Mouse (Mus musculus): ENCODE measurements around the gene Pon1. TPM values are rescaled to one million over a fixed set of nuclear protein-coding genes. Genes with fewer than 3 reads are reported as not detected.

The Pon1 gene
- total and polyA plus RNA-seq, 3 experiments: not detected

- Histone ChIP-seq H3K4me3 (ENCODE audit: control insufficient read depth in 1 of 2, insufficient read depth in 1 of 2, low read depth in 2 of 2, low read length in 2 of 2) (no peak overlapping the region), H3K27me3 (ENCODE audit: control insufficient read depth in 1 of 2, insufficient read depth in 2 of 2, low read length in 2 of 2) (peaks cover 3 to 6% of the 10 kb centered on the region in 2 experiments), H3K79me2 (ENCODE audit: control insufficient read depth, insufficient read depth, low read length, poor library complexity) (no peaks in the 10 kb centered on the region), H3K36me3 (ENCODE audit: control insufficient read depth in 1 of 2, insufficient read depth in 2 of 2, low read length in 2 of 2) (no peaks in the 10 kb centered on the region), H3K4me1 (ENCODE audit: control insufficient read depth in 1 of 2, insufficient read depth in 2 of 2, low read length in 2 of 2) (no peaks in the 10 kb centered on the region), H3K9me3 (replicated peaks; ENCODE audit: insufficient read depth, low read length) (no peaks in the 10 kb centered on the region), H3K9ac (ENCODE audit: control insufficient read depth, low read depth, low read length, poor library complexity, severe bottlenecking) (no peak overlapping the region), H3K27ac (ENCODE audit: control insufficient read depth, low read depth, low read length) (no peak overlapping the region)
- no peak for DNase-seq (ENCODE audit: low read depth, low spot score)
- TF ChIP-seq POLR2AphosphoS2 (IDR thresholded peaks at IDR 0.05; ENCODE audit: low read length): no peak
- TF ChIP-seq MXI1 (IDR thresholded peaks at IDR 0.05; ENCODE audit: low read depth, low read length): no peak
- no peak for TF ChIP-seq TCF12 (IDR thresholded peaks at IDR 0.05; ENCODE audit: low read depth, low read length)
- no peak for TF ChIP-seq BHLHE40 (IDR thresholded peaks at IDR 0.05; ENCODE audit: borderline replicate concordance, low read depth, low read length)
- TF ChIP-seq MYB (IDR thresholded peaks at IDR 0.05; ENCODE audit: low read depth, low read length): no peak
- TF ChIP-seq MAFK (IDR thresholded peaks at IDR 0.05; ENCODE audit: borderline replicate concordance, low read depth, low read length): no peak
Measured at GRCm38 (mm10) chr6:5172571-5172970, 21.2 kb downstream of the Pon1 start.

- Histone ChIP-seq H3K4me3 (ENCODE audit: control insufficient read depth in 1 of 2, insufficient read depth in 1 of 2, low read depth in 2 of 2, low read length in 2 of 2) (no peak overlapping the region), H3K79me2 (ENCODE audit: control insufficient read depth, insufficient read depth, low read length, poor library complexity) (no peaks in the 10 kb centered on the region), H3K36me3 (ENCODE audit: control insufficient read depth in 1 of 2, insufficient read depth in 2 of 2, low read length in 2 of 2) (no peaks in the 10 kb centered on the region), H3K4me1 (ENCODE audit: control insufficient read depth in 1 of 2, insufficient read depth in 2 of 2, low read length in 2 of 2) (no peaks in the 10 kb centered on the region), H3K9me3 (replicated peaks; ENCODE audit: insufficient read depth, low read length) (no peaks in the 10 kb centered on the region), H3K27ac (ENCODE audit: control insufficient read depth, low read depth, low read length) (no peak overlapping the region), H3K27me3 (ENCODE audit: control insufficient read depth in 1 of 2, insufficient read depth in 2 of 2, low read length in 2 of 2) (peaks cover 3 to 10% of the 10 kb centered on the region in 2 experiments), H3K9ac (ENCODE audit: control insufficient read depth, low read depth, low read length, poor library complexity, severe bottlenecking) (no peak overlapping the region)
- TF ChIP-seq BHLHE40 (IDR thresholded peaks at IDR 0.05; ENCODE audit: borderline replicate concordance, low read depth, low read length) (no peak), HCFC1 (IDR thresholded peaks at IDR 0.05; ENCODE audit: low read depth, low read length) (no peak), GATA1 (IDR thresholded peaks at IDR 0.05; ENCODE audit: low read depth, low read length) (no peak), RCOR1 (IDR thresholded peaks at IDR 0.05; ENCODE audit: low read depth, low read length) (no peak), SMC3 (IDR thresholded peaks at IDR 0.05; ENCODE audit: low read depth, low read length) (no peak), POLR2A (IDR thresholded peaks at IDR 0.05; ENCODE audit: control insufficient read depth in 1 of 2, insufficient read depth in 1 of 2, low read depth in 1 of 2, low read length in 2 of 2, poor library complexity in 1 of 2) (no peak), TCF12 (IDR thresholded peaks at IDR 0.05; ENCODE audit: low read depth, low read length) (no peak), NELFE (IDR thresholded peaks at IDR 0.05; ENCODE audit: low read depth, low read length) (no peak), POLR2AphosphoS5 (IDR thresholded peaks at IDR 0.05; ENCODE audit: borderline replicate concordance, low read depth, low read length) (no peak), ZKSCAN1 (IDR thresholded peaks at IDR 0.05; ENCODE audit: low read depth, low read length) (no peak), NRF1 (IDR thresholded peaks at IDR 0.05; ENCODE audit: insufficient read depth, low read depth, low read length, poor library complexity, severe bottlenecking) (no peak), CHD1 (IDR thresholded peaks at IDR 0.05; ENCODE audit: low read depth, low read length) (no peak), CHD2 (IDR thresholded peaks at IDR 0.05; ENCODE audit: low read length) (no peak), ELF1 (IDR thresholded peaks at IDR 0.05; ENCODE audit: low read depth, low read length) (no peak), E2F4 (IDR thresholded peaks at IDR 0.05; ENCODE audit: borderline replicate concordance, low read depth, low read length) (no peak), JUND (IDR thresholded peaks at IDR 0.05; ENCODE audit: low read depth, low read length) (no peak), UBTF (IDR thresholded peaks at IDR 0.05; ENCODE audit: borderline replicate concordance, insufficient read depth, low read depth, low read length) (no peak), GABPA (IDR thresholded peaks at IDR 0.05; ENCODE audit: low read depth, low read length) (no peak)
- no peak for DNase-seq (ENCODE audit: low read depth, low spot score)
Measured at GRCm38 (mm10) chr6:5171418-5171817, 22.3 kb downstream of the Pon1 start.
